Mouse (Mus musculus) spleen, adult 2 months (tissue): ENCODE results near the gene Angel2. TPM values are rescaled to one million over a fixed set of nuclear protein-coding genes. Genes with fewer than 3 reads are reported as not detected.
A peak's percentile ranks its signal among the peaks of the same experiment; 100 is the strongest.

ENCODE experiments used
- DNase-seq, 2 experiments: peaks; one replicate each; pipeline versions ENCODE4 v3.0.0 to v3.0.0-alpha.2; 2012 to 2021; ENCODE audit warnings: low spot score in 2 of 2, low read depth in 1 of 2
- H3K27ac ChIP-seq: fragments of 200-500 bp; 2 replicates; pipeline ENCODE4 v1.5.1; 2012; ENCODE audit warnings: low read length, inconsistent platforms; ENCODE audit not compliant: insufficient read depth
- H3K27me3 ChIP-seq: fragments of 200-500 bp; 2 replicates; pipeline ENCODE4 v1.6.1; 2012; ENCODE audit warnings: mild to moderate bottlenecking, moderate library complexity, low read length, inconsistent platforms; ENCODE audit not compliant: control insufficient read depth, insufficient read depth
- H3K36me3 ChIP-seq: fragments of 200-500 bp; 2 replicates; pipeline ENCODE4 v1.6.1; 2012; ENCODE audit warnings: mild to moderate bottlenecking, low read length, inconsistent platforms; ENCODE audit not compliant: control insufficient read depth, insufficient read depth
- H3K4me1 ChIP-seq: fragments of 200-500 bp; 2 replicates; pipeline ENCODE4 v1.6.1; 2011; ENCODE audit warnings: inconsistent platforms; ENCODE audit not compliant: control insufficient read depth, insufficient read depth, insufficient read length
- H3K4me3 ChIP-seq: fragments of 200-500 bp; 2 replicates; pipeline ENCODE4 v1.5.1; 2011; ENCODE audit warnings: mild to moderate bottlenecking, inconsistent platforms; ENCODE audit not compliant: insufficient read depth, insufficient read length; ENCODE audit errors: extremely low read depth
- CTCF ChIP-seq: fragments of 200-500 bp; IDR thresholded peaks from 2 replicates; pipeline ENCODE4 v1.5.1; 2011; ENCODE audit warnings: mild to moderate bottlenecking, inconsistent platforms; ENCODE audit not compliant: insufficient read depth, insufficient read length, insufficient replicate concordance; ENCODE audit errors: extremely low read depth
- POLR2A ChIP-seq: fragments of 200-500 bp; IDR thresholded peaks from 2 replicates; pipeline ENCODE4 v1.6.1; 2011; ENCODE audit warnings: low read depth, low read length, inconsistent platforms
- WGBS: fragments of 180-500 bp; shearing (Covaris S2); methylation state at CpG from one replicate; pipeline ENCODE4 v1.1.7; 2018; 5-methylcytosine and 5-hydroxymethylcytosine counted together
- polyA plus RNA-seq: library from polyadenylated mRNA; depleted of rRNA; stranded (reverse); fragments of >200 nt; gene quantifications from 2 replicates; pipeline ENCODE4 v1.2.3, GENCODE M21; 2012

The Angel2 gene
- polyA plus RNA-seq, 1 experiment: 20.2 TPM

GRCm38 (mm10) chr1:190974191-190974590 is 49.3 kb downstream of the Angel2 start:
- Histone ChIP-seq H3K36me3 (no peaks in the 10 kb centered on the region), H3K27ac (no peak overlapping the region), H3K27me3 (peaks cover 14% of the 10 kb centered on the region), H3K4me3 (no peak overlapping the region), H3K4me1 (peaks cover 7% of the 10 kb centered on the region)
- DNase-seq: no peak
- TF ChIP-seq POLR2A: no peak
- no peak for TF ChIP-seq CTCF
- 89% methylated on average over 8 of the region's 8 CpGs for whole genome bisulfite sequencing

- peaks cover 7% of the 10 kb centered on the region for H3K4me1 ChIP-seq
- no peak for DNase-seq
- no peak for TF ChIP-seq POLR2A
- no peak for TF ChIP-seq CTCF
- no peak overlapping the region for H3K4me3 ChIP-seq
- no peak overlapping the region for H3K27ac ChIP-seq
- no peaks in the 10 kb centered on the region for H3K36me3 ChIP-seq
- H3K27me3 ChIP-seq: peaks cover 16% of the 10 kb centered on the region
- 100% methylated on average over 1 of the region's 1 CpGs for WGBS
Measured at GRCm38 (mm10) chr1:190974833-190975232, 49.9 kb downstream of the Angel2 start.

- DNase-seq: no peak
- H3K36me3 ChIP-seq: no peaks in the 10 kb centered on the region
- peaks cover 16% of the 10 kb centered on the region for H3K4me1 ChIP-seq
- H3K4me3 ChIP-seq: no peak overlapping the region
- peaks cover 16% of the 10 kb centered on the region for H3K27me3 ChIP-seq
- TF ChIP-seq POLR2A: no peak
- TF ChIP-seq CTCF: no peak
- 70% methylated on average over 11 of the region's 11 CpGs for WGBS
- no peak overlapping the region for H3K27ac ChIP-seq
Measured at GRCm38 (mm10) chr1:190976887-190977573, 52.1 kb downstream of the Angel2 start.

GRCm38 (mm10) chr1:190978001-190978400 is 53.1 kb downstream of the Angel2 start:
- no peak for TF ChIP-seq CTCF
- TF ChIP-seq POLR2A: no peak
- H3K36me3 ChIP-seq: no peaks in the 10 kb centered on the region
- H3K27me3 ChIP-seq: peaks cover 16% of the 10 kb centered on the region
- H3K27ac ChIP-seq: no peak overlapping the region
- peaks cover 16% of the 10 kb centered on the region for H3K4me1 ChIP-seq
- no peak for DNase-seq
- H3K4me3 ChIP-seq: peak overlapping the region; percentile 52; the same call in 1 of the 2 replicates
- 7% methylated on average over 22 of the region's 22 CpGs for WGBS

GRCm38 (mm10) chr1:190978511-190979073 is 53.7 kb downstream of the Angel2 start:
- TF ChIP-seq CTCF: no peak
- Histone ChIP-seq H3K4me3 (peak overlapping the region; percentile 52), H3K4me1 (peaks cover 16% of the 10 kb centered on the region), H3K36me3 (no peaks in the 10 kb centered on the region), H3K27ac (no peak overlapping the region), H3K27me3 (peaks cover 16% of the 10 kb centered on the region)
- no peak for DNase-seq
- under 1% methylated on average over 46 of the region's 46 CpGs for WGBS

- under 1% methylated on average over 37 of the region's 38 CpGs for WGBS
- H3K36me3 ChIP-seq: no peaks in the 10 kb centered on the region
- no peak within 1 kb of the TSS for H3K27ac ChIP-seq
- TF ChIP-seq CTCF (no peak), POLR2A (no peak)
- H3K4me3 ChIP-seq: peak within 1 kb of the TSS; percentile 52
- peak in 1 of 2 experiments; percentile 31 for DNase-seq
- H3K27me3 ChIP-seq: peaks cover 16% of the 10 kb centered on the region
- peaks cover 16% of the 10 kb centered on the region for H3K4me1 ChIP-seq
Measured at GRCm38 (mm10) chr1:190979100-190979563, 54.2 kb downstream of the Angel2 start, which contains the start of gene Vash2. Vash2 (minus strand) TSS chr1:190979296.

GRCm38 (mm10) chr1:190980470-190980869 is 55.6 kb downstream of the Angel2 start:
- H3K36me3 ChIP-seq: no peaks in the 10 kb centered on the region
- 92% methylated on average over 1 of the region's 1 CpGs for WGBS
- no peak overlapping the region for H3K27ac ChIP-seq
- H3K27me3 ChIP-seq: peaks cover 16% of the 10 kb centered on the region
- H3K4me1 ChIP-seq: peaks cover 16% of the 10 kb centered on the region
- TF ChIP-seq POLR2A: no peak
- no peak for TF ChIP-seq CTCF
- H3K4me3 ChIP-seq: no peak overlapping the region
- DNase-seq: no peak
